Mouse (Mus musculus) heart, postnatal 10 days (tissue): ENCODE measurements around the gene Ranbp9. TPM values are rescaled to one million over a fixed set of nuclear protein-coding genes. Genes with fewer than 3 reads are reported as not detected.

Source experiments
- DNase-seq, 2 experiments: peaks; one replicate each; pipeline ENCODE4 v3.0.0; 2021
- intact Hi-C: fragments of 180-260 bp; cut with DNase I; formaldehyde crosslinking; loops from one replicate; pipeline ENCODE4 v1.15.1; 2025
- total RNA-seq, 2 experiments: library from RNA; stranded (reverse); gene quantifications; 2 replicates each; pipeline ENCODE4 v1.2.3; 2021

Ranbp9 gene
- total RNA-seq, result 10 to 100 TPM; 48.9 to 49.0 TPM

DNA sequence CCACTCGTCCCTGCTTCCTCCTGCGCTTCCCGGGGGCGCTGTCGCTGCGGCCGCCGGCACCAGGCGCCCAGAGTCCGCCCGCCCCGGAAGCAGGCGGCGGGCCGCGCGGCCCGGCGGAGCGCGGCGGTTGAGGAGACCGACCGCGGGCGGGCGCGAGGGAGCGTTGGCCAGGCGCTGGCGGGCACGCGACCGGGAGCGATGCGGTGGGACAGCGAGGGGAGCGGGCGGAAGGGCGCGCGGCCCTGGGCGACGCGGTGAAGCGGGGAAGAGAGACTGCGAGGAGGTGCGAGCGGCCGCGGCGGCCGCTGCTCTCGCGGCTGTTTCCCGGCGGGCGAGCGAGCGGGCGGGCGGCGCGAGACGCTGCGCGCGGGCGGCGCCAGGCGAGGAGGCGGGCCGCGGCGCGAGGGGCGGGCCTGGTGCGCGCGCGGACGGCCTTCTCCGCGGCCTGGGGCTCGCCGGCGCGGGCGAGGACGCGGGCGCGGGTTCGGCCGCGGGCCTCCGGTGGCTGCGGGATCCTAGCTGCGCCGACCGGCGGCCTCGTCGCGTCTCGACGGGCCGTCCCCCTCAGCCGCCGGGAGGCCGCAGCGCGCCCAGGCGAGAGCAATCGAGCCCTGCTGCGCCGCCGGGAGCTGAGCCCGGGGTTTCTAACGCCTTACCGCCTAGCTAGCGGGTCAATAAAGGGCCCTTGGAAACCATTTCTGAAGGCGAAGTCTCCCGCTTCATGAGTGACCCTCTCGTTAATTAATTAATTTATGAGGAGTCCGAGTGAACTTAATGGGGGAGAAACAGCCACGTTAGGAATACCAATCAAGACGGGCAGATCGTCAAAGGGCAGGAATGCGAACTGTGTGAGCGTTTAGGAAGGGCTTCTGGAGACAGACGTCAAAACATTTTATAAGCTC, at the start of gene Ranbp9:
Gene Ranbp9, minus strand, starts transcription at position 326 of the 902 bp plus-strand sequence.
- peak; percentile 82 to 86 for DNase-seq
- intact Hi-C loops, result loop anchor here (2.0 to 5.0 kb wide), 2 partner anchors 66 to 78 kb away; no protein-coding TSS in a partner anchor

DNA sequence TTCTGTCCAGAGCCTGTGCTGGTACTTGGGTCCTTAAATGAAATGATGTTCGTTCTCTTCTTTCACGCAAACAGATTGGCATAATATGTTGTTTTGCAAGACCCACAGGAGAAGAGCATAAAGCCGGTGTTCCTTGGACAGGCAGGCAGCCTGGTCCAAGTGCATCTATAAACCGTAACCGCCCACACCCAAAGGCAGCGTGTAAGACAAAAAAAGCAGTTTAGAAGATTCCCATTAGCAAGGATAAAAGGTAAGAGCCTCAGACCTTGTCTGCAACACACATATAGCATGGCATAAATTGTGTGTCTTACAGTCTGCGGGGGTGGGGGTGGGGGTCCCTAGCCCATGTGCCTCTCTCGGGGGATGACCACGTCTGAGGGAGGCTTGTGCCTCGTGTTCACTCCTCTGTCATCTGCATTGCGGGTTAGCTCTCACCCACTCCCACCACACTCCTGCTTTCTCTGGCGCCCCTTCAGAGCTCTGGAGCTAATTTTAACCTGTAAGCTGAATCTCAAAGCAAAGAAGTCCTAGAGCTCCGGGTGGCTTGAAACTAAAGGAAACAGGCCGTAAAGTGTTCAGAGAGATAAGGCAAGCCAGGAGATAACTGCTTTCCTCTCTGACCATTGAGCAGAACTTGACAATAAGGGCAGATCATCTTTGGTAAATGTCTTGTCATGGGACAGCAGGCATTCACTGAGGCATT, 49.2 kb upstream of the Ranbp9 start:
- no peak for DNase-seq
- intact Hi-C loops, result no loop called here

DNA sequence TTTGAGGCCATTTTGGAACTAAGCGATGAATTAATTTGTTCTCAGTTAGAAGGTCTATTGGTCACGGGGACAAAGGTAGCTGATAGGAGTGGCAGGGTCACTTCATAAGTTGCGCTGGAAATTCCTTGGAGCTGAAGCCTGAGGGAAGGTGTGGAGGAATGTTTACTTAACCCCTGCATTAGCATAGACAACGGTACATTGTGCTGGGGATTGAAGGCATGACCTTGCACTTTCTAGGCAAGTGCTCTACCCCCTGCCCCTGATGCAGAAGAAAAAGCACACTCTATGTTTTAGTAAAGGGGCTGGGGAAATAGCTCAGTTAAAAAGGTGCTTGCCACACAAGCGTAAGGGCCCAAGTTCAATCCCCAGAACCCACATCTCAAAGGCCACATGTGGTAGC, 45.2 kb upstream of the Ranbp9 start:
- intact Hi-C loops, result no loop called here
- no peak for DNase-seq

DNA sequence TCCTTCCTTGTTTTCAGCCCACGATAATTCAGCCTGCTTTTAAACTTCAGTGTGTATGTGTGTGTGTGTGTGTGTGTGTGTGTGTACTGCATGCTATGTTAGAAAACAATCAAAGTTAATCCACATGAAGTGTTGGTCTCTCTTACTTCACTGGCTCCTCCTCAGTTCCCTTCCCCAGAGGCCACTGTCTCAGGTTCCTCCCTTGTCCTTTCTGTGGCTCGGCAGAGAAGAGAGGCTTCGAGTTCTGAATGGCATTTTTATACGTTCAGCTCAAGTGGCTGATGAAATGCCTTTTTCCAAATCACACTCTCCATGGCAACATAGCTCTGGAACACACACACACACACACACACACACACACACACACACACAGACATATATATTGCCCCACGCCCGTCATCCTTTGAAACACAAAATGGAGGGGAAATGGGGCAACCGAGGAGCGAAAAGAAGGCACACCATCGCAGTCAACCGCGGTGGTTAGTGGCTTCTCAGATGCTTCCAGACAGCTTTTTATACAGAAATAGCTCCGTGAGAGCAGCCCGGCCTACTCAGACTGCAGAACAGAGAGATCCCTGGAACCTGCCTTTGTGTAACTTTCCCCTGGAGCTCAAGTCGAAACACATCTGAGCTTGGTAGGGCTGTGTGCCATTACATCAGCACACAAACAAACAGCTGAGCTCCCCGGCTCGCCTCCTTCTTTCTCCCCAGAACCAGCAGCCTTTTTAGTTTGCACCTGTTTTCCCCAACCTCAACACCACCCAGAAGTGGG, 44.5 kb upstream of the Ranbp9 start:
- intact Hi-C loops, result no loop called here
- DNase-seq, result no peak

DNA sequence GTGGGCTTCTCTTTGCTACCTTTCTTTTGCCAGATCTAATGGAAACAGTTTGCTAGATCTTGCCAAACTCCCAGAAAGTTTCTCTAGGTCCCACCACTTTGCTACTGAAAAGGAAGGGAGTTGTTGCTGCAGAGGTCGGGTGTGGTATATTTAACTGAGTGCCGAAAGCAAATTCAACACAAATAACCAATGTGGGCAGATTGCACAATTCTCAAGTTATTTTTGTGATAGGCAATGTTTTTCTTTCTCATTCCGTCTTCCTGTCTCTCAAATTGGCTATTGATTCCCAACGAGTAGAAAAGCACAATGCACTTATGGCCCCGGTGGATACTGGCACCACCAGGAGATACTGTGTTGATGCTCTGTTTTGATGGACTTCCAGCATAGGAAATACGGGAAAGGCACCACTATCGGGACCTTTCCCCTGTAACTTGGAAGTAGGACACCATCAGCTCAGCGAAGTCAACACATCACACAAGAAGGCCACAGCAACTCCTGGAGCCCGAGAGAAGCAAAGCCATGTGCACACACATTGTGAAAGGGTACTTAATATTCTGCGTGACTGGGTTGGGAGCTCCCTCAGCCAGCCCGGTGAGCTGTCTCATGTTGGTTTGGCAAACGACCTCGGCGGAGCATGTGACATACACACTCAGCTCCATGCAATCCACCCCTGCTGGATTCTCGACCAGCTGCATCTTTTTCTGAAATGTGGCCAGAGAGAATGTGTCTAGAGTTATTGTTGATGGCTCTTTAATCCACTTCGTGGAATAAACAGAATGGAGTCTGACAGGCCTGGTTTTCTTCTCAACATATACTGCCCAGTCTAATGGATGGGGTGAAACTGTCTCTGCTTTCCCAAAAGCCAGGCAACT, 43.6 kb upstream of the Ranbp9 start:
- peak; percentile 77 for DNase-seq
- intact Hi-C loops, result no loop called here

DNA sequence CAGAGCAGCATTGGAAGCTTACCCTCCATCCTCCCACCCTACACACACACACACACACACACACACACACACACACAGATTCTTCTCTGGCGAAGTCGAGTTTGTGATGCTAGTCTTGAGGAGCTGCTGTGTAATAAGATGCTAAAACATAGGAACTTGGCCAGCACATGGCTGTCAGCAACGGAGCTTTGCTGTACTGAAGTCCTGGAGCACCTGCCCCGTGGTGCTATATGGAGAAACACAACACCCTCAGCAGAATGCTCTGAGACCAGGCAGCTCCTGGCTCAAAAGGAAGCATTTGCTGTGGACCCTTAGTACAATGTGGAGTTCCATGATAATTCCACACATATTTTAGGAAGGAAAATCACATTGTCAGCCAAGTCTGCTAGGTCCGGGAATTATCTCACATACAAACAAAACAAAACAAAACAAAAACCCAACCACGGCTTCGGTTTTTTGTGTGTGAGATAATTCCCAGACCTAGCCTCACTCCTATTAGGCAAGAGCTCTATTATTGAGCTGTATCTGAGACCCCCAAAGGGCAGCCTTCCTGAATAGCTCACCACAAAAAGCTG, 42.9 kb upstream of the Ranbp9 start:
- peak in 1 of 2 experiments; percentile 26 for DNase-seq
- intact Hi-C loops, result no loop called here

DNA sequence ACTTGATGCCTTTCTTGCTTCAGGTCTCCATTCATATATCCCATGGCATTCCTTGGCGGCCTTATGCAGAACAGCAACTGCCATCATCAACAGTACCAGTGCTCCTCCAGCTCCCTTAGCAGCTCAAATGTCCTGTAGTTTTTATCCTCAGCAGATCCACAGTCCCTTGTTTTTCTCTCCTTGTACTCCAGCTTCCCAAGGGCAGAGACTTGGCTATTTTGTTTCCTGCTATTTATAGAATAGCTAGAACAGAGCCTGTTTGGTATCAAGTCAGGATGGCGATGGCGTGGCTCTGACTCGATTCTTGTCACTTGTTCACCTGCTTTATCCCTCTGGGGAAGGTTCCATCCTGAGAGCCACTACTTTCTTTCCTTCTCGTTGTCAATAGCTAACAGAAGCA, 40.9 kb upstream of the Ranbp9 start:
- peak in 1 of 2 experiments; percentile 34 for DNase-seq
- intact Hi-C loops, result no loop called here

DNA sequence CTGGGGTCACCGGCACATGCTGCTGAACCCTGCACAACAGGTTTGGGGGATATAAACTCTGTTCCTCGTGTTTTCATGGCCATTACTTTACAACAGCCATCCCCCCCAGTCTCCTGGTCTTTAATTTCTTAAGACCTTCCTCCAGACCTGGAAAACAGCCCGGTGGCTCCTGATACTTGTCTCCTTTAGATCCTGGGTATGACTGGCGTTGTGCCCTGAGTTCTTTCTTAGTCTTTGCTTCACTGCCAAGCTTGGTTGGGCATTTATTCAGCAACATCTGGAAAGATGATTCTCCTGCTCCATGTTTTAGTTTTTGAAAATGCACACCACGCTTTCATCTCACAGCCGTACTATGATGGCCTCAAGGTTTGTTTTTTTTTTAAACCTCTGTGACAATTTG, 38.2 kb upstream of the Ranbp9 start:
- intact Hi-C loops, result no loop called here
- DNase-seq, result no peak

DNA sequence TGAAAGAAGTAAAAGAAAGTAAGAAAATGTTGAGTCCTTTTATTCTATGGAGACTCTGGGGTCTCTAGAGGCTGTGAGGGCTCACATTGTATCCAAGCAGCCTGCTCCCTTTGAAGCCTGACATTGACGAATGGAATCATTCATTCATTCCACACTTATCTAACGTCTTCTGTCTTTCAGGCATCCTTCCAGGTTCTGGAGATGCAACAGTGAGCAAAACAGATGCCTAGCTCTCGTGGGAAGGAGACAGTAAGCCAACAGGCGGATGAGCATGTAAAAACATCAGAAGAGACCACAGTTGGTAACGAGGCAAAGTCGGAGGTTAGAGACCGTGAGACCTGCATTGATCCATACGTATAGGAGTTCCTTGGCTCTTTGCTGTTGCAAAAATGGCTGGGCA, 36.3 kb upstream of the Ranbp9 start:
- intact Hi-C loops, result no loop called here
- DNase-seq, result no peak

DNA sequence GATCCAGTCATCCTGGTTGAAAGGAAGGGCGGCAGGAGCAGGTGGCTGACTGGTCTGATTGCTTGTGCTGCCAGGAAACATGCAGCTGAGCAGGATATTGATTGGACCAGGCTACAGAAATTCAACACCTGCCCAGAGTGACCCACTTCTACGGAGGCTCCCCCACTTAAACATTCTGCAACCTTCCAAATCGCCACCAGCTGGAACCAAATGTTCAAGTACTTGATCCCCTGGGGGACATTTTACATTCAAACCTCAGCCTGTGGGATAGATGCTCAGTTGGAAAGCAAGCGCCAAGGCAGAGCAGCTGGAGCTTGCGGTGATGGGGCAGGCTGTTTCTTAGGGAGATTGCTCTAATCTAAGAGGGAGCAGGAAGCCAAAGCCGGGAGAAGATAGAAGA, 35.8 kb upstream of the Ranbp9 start:
- DNase-seq, result peak; percentile 51 to 63
- intact Hi-C loops, result no loop called here

DNA sequence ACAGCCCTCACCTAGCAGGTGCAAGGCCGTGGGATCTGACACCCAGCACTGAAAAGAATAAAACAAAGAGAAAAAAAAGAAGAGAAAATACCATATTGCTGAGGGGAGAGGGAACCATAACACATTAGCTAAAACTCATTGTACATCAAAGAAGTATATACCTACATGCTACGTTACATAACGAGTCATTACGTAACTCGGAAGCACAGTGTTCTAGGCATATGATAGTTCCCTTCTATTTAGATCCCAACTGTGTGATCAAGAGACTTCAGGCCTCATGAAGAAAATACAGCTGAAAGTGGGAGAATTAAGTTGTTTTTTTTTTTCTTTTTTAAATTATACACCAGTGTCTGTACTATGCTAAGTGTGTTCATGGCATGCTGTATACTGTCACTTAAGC, 35.0 kb upstream of the Ranbp9 start:
- no peak for DNase-seq
- intact Hi-C loops, result no loop called here

DNA sequence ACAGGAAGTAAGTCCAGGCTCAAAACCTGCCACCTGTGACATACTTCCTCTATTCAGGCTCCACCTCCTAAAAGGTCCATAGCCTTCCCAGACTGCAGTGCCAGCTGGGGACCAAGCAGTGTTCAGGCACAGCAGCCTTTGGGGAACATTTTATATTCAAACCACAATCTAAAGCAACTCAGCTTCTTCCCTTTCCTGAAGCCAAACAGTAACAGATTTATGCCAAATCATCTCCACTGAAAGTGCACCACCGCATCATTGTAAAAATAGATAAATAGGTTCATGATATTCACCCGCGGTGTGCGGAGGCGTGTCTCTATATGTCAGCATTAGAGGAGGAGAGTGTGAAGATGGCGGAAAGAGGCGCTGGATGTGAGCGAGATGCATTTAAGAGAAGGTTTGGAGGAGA, 33.9 kb upstream of the Ranbp9 start:
- intact Hi-C loops, result no loop called here
- no peak for DNase-seq

DNA sequence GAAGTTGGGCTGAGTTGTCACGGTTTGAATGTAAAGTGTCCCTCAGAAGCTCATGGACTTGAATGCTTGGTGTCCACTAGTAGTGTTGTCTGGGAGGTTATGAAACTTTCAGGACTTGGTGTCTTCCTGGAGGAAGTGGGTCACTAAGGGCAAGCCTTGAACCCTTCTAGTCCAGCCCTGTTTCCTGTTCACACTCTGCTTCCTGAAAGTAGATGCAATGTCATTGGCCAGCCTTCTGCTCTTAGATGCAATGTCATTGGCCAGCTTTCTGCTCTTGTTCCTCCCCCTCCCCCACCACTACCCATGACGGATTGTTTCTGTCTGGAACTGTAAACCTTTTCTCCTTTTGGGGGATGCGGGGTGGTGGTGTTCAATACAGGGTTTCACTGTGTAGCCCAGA, 31.7 kb upstream of the Ranbp9 start:
- DNase-seq, result no peak
- intact Hi-C loops, result no loop called here

DNA sequence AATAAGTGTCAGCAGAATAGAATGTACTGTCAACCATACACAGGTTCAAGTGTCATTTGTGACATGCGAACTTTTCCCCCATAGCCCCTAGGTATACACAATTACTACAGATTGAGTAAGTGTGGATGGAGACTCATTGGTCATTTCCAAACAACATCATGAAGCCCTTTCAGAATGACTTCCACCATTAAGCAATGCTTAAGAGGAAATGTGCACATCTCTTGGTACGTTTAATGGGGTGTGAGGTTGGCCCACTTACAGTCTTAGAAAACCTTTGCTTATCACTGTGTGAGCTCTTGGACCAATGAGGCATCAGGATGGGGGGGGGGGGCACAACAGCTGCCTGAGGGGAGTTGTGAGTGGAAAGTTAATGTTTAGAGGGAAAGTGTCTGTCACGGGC, 24.7 kb upstream of the Ranbp9 start:
- no peak for DNase-seq

DNA sequence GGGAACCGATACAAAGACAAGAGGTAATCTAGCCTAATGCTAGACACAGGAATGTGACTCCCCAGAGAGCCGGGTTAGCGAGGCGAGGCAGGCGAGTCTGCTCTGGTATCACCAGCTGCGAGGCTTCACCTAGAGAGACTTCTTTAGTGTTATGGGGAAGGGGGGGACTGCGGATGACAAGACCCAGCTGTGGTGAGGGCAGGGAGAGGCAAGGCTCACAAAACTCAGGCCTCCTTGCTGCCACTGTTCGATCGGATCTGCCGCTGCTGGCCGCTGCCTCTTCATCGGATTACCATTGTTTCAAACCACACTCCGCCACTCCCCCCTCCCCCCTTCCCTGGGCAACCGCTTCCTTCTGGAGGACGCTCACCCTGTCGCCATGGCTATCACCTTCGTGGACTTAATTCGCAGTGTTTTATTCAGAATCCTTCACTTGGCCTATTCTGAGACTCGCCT, 22.3 kb upstream of the Ranbp9 start:
- peak; percentile 61 to 62 for DNase-seq
- intact Hi-C loops, result no loop called here

More for the DNA sequence above, 24.7 kb upstream of the Ranbp9 start:
- intact Hi-C loops, result no loop called here

DNA sequence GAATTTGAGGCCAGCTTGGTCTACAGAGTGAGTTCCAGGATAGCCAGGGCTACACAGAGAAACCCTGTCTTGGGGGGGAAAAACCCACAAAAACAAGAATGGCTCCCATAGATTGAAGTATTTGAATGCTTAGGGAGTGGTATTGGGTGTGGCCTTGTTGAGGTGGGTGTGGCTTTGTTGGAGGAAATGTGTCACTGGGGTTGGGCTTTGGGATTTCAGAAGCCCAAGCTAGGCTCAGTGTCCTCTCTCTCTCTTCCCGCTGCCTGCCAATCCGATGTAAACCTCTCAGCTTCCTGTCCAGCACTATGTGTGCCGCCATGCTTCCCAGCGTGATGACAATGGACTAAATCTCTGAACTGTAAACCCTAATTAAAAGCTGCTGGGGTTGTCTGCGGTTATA, 20.5 kb upstream of the Ranbp9 start:
- DNase-seq, result no peak
- intact Hi-C loops, result no loop called here

DNA sequence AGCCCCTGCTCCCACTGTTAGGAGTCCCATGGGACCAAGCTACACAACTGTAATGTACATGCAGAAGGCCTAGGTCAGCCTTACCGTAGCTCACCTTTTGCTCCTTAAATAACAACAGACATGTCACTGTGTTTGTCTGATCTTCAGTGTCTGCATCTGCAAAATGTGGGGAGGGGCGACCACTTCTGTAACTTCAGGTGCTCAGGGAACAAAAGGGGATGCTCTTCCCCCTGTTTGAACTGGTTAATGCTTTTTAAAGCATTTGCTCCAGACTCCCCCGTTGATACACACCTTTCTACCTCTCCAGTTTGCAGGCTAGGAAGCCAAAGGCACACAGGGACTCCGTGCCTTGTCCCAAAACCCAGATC, 19.4 kb upstream of the Ranbp9 start:
- no peak for DNase-seq
- intact Hi-C loops, result no loop called here

DNA sequence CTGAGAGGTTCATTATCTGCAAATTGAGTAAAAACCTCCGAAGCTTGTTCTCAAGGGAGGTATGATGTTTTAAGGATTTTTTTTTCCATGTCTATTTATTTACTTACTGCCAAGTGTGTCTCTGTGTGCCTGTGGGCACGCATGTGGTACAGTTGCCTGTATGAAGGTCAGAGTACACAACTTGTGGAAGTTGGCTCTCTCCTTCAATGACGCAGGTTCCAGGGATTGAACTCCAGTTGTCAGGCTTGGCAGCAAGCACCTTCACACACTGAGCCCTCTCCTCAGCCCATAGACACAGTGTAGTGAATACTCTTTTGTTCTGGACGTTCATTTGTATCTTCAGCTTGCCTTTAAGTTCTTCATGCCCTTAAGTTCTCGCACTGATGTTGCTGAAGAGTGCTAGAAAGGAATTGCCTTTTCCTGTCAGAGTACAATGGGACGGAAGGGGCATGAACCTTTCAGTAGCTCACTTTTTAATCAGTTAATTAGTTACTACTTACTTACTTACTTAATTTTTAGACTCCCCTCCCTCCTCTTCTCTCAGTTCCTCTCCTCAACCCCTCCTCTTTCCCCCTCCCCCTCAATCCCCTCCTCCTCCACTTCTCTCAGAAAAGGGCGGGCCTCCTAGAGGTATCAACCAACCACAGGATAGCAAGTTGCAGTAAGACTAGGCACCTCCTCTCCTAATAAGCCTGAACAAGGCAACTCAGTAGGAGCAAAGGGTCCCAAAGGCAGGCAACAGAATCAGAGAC, 18.8 kb upstream of the Ranbp9 start:
- intact Hi-C loops, result no loop called here
- DNase-seq, result no peak

DNA sequence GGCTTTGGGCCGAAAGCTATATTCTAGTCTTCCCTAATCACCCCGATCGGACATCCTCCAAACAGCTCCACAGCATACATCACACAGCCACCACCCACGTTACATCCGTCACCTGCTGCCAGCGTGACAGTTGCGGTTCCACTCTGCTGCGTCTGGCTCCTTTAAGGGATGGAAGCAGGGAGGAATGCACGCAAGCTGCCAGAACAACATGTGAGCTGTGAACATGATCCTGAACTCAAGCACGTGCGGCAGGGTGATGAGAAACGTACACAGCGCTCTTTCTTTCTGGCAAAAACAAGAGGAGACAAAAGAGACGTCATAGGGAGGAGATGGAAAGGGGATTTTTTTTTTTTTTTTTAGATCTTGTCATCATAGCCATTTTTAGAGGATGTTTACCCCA, 17.8 kb upstream of the Ranbp9 start:
- intact Hi-C loops, result no loop called here
- peak; percentile 67 to 69 for DNase-seq
